Mouse (Mus musculus) natural killer cell, adult 2 months (primary cell): ENCODE measurements around the gene Gpr68.

Experiments
- DNase-seq, 2 experiments: peaks; one replicate each; pipeline ENCODE4 v3.0.0; 2022; ENCODE audit warnings: low spot score in 2 of 2

Gene Gpr68

DNA sequence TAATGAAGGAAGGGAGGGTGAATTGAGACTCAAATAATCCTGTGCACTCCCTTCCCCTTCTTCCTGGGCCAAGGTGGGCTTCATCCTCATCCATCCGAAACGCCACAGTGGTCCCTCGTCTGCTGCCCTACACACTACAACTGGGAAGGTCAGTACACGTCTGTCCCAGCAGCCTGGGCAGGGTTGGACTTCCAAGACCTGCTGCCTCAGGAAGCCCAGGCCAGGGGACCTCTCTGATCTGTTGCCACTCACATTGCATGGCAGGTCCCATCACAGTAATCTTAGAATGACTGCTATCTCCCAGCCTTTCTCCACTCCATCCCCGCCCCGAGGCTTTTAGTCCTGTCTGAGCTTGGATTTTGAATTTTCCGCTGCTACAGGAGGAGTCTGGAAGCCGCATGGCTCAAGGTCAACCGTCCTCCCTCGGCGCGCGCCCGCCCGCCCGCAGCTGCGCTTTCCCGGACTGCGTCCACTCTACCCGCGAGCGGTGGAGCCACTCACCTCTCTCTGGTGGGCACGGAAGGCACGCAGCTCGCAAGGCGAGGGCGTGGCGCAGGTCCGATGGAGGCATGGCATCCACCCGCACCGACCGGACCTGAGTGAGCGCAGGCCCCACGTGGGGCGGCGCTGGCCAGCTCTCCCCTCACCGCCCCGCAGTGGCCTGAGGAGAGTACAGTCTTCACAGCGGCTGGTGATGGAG lies at the start of gene Gpr68:
Gene Gpr68, minus strand, starts transcription at position 601 of the 700 bp plus-strand sequence.
- DNase-seq, result peak; percentile 25 to 26

DNA sequence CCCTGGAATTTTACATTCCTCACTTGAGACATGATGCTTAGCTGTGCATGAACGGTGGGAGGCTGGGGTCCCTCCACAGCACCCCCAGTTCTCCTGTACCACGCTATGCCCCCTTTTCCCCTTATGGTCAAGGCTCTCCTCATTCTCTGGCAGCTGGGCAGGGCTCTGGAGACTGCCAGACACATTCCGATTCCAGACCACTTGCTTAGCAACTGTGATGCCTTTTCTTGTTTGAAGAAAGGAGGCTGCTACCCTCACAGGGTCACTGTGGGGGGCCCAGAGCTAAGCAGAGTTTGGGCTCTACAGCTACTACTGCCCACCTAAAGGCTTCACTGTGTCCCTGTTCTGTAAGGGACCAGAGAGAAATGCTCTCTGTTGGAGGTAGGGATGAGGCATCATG lies 49.3 kb upstream of the Gpr68 start:
- DNase-seq, result no peak

DNA sequence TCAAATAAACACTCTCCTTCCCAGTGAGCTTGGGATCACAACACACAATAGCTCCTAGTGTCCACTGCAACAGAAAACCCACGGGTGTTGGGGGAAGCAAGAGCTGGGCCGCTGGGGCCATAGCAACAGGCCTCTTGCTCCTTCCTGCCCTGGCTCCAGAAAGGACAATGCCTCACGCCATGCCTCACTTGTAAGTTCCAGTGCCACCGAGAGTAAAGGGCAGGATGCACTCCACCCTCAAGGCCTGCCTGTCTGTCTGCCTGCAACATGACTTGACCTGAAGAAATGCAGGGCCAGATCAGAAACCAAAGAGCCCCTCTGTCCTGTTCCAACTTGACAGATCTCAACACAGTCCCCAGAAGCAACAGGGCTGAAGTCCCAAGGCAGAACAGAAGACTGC lies 48.8 kb upstream of the Gpr68 start:
- no peak for DNase-seq

DNA sequence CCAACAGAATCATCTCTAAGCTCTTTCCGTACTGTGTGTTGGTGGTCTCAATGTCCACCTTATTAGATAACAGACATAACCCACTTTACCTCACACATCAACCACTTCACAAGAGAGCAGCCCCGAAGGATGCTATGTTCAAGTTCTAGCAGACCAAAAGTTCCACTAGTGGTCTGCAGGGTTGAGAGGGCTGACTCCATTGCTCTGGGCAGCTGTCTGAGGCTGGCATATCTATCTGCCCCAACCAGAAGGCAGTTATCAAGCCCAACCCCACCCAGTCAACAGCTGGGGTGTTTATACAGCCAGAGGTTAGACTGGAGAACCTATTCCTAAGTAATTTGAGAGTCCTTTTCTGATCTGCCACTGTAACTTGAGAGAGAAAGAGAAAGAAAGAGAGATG lies 48.0 kb upstream of the Gpr68 start:
- no peak for DNase-seq

DNA sequence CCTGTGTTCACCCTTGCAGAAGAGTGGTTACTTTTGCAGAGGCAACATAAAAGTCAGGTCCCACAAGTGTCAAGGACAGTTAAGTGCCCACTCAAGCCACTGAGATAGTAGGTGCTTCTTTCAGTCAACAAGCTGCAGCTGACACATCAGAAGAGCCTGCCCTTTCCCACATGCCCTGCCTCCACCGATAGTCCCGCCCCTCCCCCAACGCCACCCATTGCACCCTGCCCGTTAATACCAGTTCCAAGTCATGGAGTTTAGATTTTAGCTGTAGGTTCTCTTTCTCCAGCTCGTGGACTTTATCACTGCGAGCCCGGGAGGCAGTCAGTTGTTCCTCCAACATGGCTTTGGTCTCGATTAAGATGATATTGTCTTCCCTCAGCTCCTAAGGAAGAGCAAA lies 45.9 kb upstream of the Gpr68 start:
- DNase-seq, result no peak

DNA sequence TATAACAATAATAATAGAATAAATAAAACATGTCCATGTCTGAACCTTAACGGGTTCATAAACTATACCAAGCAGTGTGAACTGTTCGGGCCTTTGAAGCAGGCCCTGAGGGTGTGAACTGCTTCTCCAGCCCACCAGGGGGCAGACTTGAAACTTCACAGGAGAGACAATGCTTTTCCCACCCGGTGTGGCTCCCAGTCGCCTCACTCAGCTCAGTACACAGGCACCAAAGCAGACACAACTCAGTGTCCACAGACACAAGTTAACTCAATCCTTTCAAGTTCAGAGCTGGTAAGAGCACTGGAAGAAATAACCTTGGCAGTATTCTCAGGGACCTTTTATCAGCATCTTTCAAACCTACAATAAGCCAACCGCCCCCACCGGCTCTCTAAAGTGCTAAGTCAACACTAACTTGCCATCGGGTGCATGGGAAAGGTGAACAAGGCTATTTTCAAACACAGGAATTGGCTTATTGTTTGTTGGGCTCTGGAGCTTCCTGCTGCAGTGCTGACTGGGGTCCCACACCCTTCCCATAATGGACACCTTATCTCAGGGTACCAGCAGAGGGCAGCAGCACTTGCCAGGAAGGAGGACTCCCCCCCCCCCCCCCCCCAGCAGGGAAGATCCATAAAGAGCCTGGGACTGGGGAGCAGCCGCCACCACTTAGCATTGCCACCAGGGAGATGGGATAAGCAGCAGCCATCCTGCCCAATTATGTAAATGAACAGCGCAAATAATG lies 44.4 kb upstream of the Gpr68 start:
- peak; percentile 64 to 75 for DNase-seq

DNA sequence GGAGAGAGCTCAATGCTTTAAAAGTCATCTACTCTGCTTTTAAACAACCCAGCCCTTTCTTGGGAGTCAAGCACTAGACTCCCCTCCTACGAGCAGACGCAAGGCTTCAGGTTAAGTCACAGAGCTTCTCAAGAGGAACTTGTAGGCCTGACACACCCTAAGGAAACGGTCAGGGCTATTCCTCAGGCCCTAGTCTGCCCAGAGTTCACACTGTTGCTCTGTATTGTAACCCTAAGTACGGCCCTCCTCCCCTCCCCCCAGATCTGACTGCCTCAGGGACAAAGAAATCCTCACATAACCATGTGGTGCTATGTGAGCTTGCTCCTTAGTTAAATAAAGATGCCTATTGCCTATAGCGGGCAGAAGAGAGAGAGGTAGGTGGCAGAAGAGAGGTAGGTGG lies 41.1 kb upstream of the Gpr68 start:
- no peak for DNase-seq

DNA sequence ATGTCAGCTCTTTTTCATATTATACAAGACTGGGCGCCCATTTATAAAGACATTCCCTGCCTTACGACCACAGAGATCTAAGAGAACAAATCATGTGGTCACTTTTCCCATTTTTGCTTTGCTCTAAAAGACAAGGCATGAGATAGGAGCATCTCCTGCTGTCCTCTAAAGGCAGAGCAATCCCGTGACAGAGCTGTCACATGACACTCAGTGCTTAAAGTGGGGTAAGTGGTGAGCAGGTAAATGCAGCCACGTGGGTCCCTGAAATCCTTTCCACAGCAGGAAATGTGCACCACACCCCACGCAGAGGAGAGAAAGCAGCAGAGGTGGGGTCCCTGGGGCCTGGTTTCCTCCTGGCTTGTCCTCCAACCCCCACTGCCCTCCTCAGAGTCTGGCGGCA lies 40.0 kb upstream of the Gpr68 start:
- DNase-seq, result no peak

DNA sequence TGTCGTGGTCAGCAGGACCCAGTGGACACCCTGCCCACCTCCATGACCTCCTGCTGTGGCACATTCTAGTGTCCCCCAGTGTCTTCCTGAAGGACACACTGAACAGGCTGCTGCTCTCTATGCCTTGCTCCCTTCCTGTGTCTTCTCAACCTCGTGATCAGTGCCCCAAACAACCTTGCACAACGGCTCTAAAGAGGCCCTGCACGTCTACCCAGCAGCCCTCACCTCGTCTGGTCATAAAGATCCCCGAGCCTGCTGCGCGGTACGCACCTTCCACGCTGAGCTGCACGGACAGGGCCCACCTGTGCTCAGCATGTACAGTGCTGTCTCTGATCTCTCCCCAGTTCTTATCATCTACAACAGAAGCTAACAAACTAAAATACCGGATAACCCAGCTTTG lies 38.0 kb upstream of the Gpr68 start:
- no peak for DNase-seq

DNA sequence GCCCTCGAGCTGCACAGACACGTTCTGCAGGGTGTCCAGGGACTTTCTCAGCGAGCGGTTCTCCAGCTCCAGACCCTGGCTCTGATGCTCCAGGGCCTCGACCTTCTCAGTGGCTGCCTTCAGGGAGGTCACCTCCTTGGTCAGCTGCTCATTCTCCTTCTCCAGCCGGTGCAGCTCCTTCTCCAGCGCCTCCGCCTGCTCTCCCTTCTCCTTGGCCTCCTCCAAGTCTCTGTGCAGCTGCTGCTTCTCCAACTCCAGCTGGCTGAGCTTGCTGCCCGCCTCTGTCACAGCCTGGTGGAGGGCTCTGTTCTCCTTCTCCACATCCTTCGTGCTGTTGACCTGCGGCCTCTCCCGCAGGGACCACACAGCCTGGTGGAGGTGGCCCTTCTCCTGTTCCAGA lies 37.5 kb upstream of the Gpr68 start:
- DNase-seq, result no peak

DNA sequence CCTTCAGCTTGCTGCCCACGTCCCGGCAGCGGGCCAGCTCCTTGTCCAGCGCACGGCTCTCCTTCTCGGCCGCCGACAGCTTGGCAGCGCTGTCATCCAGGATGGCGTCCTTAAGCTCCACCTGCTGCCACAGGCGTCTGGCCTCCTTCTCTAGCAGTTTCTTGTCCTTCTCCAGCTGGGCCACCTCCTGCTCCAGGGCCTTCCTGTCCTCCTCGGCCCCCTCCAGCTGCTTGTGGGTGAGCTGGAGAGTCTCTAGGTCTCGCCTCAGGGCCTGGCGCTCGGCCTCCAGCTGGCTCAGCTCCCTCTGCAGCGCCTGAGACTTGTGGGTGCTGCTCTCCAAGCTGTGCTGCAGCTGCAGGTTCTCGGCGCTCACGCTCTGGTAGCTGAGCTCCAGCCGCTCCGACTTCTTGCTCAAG lies 36.9 kb upstream of the Gpr68 start:
- DNase-seq, result no peak

DNA sequence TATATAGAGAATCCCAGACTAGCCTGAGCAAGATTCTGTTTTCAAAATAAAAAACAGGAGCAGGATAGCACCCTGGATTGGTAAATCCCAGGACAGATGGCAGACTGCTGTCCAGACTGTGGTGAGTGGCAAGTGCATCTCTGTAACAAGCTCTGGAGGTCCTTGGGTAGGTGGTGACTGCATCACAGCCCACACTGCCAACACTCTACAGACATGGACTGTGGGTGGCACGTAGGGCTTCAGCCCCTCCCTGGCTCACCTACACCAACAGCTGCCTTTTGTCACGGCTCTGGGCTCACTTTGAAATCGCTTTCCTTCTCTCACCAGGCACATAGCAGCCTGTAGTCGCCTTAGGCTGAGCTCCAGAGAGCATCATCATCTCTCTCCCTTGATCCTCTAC lies 35.1 kb upstream of the Gpr68 start:
- DNase-seq, result no peak

DNA sequence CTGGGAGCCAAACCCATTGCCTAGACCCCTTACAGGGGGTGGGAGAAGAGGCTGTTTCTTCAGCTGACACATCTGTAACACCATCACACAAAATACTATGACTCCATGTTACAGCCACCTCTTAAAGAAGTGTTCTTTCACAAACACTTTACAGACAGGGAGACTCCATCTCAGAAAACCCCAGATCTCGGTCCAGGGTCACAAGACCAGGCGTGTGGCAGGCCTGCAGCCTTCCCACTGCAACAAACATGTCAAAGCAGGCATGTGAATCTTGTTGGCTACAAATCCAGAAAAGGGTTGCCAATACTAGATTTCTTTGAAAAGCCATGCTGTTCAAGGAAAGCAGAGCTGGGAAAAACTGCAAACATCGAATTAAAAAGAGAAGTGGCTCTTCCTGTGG lies 33.4 kb upstream of the Gpr68 start:
- DNase-seq, result no peak

DNA sequence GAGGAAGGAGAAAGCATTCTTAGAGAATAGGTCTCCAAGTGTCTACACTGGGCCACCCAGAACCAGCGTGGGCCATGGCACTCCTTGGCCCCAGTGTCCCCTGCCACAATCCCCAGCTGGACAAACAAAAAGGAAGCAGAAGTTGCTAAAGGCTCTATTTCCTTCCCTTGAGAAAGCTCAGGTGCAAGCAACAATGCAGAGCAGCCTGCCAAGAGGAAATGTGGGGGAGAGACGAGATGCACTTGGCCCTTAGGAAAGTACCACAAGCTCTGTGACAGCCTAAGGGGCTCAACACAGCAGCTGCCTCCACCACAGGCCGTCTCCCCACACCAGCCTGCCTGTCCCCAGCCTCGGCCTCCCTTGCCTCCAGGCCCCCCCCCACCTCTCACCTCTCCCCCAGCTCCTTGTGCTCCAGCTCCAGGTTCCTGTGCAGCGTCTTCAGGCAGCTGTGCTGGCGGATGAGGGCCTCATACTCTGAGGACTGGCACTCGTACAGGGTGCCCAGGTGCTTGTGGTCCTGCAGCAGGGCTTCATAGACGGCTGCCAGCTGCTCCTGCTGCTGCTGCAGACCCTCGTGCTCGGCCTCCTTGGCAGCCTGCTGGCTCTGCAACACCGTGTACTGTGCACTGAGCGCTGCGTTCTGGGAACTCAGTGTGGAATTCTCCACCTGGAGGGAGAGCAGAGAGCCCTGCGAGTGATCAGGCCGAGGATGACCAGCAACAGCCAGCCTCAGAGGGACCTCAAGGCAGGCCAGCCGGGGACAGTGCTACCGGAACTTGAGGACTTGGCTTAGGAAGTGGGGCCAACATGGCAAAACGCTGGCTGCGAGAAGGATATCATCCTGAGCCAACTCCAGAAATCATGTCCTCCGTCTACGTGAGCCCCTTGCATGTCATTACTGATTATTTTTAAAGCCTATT lies 29.7 kb upstream of the Gpr68 start:
- no peak for DNase-seq

DNA sequence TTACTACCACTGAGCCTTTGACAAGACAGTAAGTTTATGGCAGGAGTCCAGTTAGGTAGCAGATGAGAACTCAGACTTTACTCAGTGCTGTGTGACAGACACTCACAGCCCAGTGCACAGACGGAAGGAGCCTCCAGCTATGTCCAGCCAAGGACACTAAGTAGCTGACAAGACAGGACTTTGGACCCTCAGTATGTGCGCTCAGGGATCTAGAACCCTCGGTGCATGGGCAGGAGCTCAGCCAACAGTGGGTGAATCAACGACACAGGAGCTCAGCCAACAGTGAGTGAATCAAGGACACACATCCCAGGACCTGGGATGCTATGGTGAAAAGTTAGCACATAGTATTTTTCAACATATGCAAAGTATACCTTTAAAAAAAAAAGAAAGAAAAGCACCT lies 28.7 kb upstream of the Gpr68 start:
- no peak for DNase-seq

DNA sequence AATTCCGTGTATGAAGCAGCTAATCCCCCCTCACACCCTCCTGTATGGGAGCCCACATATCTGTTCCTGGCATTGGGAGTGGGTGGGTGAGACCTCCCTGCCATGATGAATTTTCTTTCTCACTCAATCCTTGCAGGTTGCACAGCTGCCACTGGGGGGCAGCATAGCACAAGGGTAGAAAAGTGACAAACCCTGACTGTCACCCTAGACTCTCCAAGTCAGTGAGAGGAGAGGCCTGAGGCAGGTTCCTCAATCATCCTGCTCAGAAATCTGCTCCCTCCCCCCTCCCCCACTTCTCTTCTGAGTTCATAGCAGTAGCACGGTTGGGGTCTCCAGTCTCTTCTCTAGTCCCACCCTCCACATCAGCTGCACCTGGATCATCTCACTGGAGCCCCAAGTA lies 28.1 kb upstream of the Gpr68 start:
- peak; percentile 51 to 69 for DNase-seq

DNA sequence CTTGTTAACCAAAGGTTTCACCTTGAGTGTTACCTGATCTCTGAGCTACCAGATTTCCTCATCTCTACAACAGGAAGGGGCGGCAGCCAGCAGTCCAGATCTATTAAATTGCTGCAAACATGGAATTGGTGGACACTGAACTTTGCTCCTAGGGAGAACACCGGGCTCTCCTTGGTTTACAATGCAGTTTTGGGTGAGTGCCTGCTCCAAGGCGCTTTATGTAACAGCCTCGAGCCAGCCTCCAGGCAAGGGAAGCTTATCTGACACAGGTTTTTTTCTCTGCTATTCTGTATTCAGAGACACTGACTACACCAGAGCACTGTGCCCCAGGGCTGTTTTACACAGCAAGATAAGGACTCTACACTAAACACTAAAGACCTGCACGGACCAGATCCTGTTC lies 26.8 kb upstream of the Gpr68 start:
- no peak for DNase-seq

DNA sequence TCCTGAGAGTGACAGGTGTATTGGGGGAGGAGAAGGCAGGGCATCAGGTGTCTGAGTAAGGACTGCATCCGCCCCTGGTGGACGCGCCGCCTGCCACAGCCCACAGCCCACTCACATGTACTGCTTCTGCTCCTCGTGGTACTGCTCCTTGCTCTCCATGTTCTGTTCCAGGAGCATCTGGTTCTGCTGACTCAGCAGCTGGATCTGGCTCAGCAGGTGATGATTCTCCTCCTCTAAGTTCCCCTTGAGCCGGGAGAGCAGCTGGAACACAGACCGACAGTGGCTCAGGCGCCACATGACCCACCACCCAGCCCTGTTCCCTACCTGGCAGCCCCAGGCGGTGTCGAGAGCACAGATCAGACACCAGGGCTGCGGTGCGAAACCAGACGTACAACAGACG lies 23.7 kb upstream of the Gpr68 start:
- DNase-seq, result no peak

DNA sequence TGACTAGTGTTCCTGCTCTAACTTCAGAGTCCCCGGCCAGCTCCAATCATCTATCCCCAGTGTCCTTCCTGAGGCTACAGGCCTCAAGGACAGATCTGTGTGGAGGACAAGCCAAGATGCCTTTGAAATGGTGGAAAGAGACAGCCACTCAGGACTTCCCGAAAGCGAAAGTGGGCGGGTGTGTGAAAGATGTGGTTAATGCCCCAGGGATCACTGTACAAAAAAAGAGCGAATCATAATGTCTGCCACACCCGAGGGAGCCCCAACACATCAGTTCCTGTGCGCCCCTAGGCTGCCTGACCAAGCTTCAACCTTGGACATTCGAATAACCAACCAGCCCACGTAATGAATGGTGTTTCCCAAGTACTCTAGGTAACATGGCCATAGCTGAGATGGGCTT lies 20.3 kb upstream of the Gpr68 start:
- DNase-seq, result peak in 1 of 2 experiments; percentile 33

DNA sequence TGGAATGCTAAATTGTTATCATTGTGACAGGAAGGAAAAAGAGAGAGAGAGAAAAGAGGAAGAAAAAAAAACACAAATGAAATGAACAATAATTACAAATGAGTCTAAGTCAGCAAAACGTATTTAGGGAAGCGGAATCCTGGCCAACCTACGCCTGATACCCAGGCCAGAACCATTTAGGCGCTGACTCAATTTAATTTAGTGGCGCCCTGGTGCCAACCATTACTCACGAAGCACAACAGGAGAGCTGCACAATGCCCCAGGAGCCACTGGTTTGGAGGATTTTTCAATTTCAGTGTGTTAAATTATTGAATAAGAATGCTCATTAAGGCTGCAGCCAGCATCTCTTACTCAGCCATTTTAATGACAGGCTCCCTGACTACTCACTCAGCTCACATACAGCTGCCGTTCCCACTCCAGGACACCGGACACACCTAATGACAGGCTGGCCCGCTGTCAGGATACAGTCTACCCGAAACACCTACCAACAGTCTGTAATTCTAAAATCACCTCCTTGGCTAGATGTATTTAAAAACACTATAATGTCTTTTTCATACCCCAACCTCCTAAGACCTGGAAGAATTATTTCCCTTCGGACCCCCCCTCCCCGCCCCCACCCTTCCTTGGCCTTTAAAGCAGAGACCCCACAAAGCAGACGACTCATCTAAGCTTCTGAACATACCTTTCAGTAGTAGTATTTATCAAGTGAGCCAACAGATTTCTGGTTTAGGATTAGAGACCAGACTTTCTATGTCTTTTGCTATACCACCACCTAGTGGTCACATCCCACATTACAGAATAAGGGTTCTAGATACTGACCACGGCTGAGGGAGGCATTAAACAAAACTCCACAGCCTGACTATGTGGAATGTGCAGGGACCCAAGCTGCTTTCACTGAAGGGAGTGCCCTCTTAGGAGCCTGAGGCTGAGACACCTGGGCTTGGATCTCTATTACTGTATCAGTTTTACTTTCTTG lies 17.9 kb upstream of the Gpr68 start:
- peak; percentile 61 to 64 for DNase-seq

DNA sequence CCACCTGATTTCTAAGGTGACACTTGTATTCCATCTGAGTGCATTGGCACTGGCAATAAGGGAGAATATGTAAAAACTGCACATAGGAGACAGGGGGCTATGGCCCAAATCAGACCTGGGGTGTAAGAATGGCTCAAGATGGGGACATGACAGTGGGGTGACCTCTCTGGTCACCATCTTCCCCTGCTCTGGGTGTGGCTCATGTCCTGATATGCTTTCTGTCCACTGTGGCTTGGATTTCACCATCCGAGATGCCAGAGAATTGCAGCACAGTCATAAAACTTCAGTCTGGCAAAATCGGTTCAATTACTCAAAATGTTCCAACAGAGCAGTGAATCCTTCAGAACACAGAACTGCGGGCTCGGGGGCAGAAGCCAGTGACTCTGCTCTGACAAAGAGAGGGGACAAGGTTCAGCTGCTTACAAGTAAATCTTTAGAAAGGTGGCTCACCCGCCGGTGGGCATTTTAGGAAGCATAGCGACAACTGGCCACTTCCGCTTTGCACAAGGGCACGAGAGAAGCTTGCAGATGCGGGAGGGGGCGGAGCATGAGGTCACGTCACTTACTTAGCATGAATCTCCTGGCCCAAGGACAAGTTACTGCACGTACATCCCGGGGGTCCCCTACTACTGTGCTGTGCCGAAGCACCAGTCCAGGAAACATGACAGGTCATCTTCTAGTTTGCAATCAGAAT lies 16.8 kb upstream of the Gpr68 start:
- no peak for DNase-seq
